Mouse (Mus musculus): Measurements from ENCODE around the gene Slc35e4.
"Not testable (repeated sequence)": the region's sequence is repeated elsewhere in the genome, so short reads cannot be mapped to it uniquely, and the experiment has no call there.

Gene Slc35e4

GRCm38 (mm10) chr11:3914109-3914840 is at the start of gene Slc35e4:
Gene Slc35e4 (minus strand): TSS chr11:3914664.
- peak; percentile 99 for DNase-seq (ENCODE audit: inconsistent ontology term)

- peak; percentile 94 for DNase-seq (ENCODE audit: inconsistent ontology term)
These were observed 49.3 kb upstream of the Slc35e4 start, which contains the start of gene Pes1 for GRCm38 (mm10) chr11:3963610-3964415. Gene Pes1 (plus strand): TSS chr11:3963975.

- DNase-seq (ENCODE audit: inconsistent ontology term): no peak
These were observed 48.7 kb upstream of the Slc35e4 start for GRCm38 (mm10) chr11:3963155-3963554.

GRCm38 (mm10) chr11:3961761-3962160 is 47.3 kb upstream of the Slc35e4 start:
- DNase-seq (ENCODE audit: inconsistent ontology term): no peak

GRCm38 (mm10) chr11:3960901-3961300 is 46.4 kb upstream of the Slc35e4 start:
- no peak for DNase-seq (ENCODE audit: inconsistent ontology term)

- DNase-seq (ENCODE audit: inconsistent ontology term): not testable (repeated sequence)
These were observed 40.9 kb upstream of the Slc35e4 start for GRCm38 (mm10) chr11:3955371-3955770.

- not testable (repeated sequence) for DNase-seq (ENCODE audit: inconsistent ontology term)
These were observed 40.4 kb upstream of the Slc35e4 start for GRCm38 (mm10) chr11:3954876-3955275.

- no peak for DNase-seq (ENCODE audit: inconsistent ontology term)
These were observed 31.9 kb upstream of the Slc35e4 start for GRCm38 (mm10) chr11:3946386-3946785.

- DNase-seq (ENCODE audit: inconsistent ontology term): no peak
These were observed 26.9 kb upstream of the Slc35e4 start for GRCm38 (mm10) chr11:3941371-3941770.

- DNase-seq (ENCODE audit: inconsistent ontology term): no peak
These were observed 22.9 kb upstream of the Slc35e4 start for GRCm38 (mm10) chr11:3937321-3937874.

- DNase-seq (ENCODE audit: inconsistent ontology term): no peak
These were observed 21.9 kb upstream of the Slc35e4 start for GRCm38 (mm10) chr11:3936318-3936717.

- no peak for DNase-seq (ENCODE audit: inconsistent ontology term)
These were observed 20.7 kb upstream of the Slc35e4 start for GRCm38 (mm10) chr11:3935135-3935534.

GRCm38 (mm10) chr11:3933756-3934285 is 19.4 kb upstream of the Slc35e4 start:
- no peak for DNase-seq (ENCODE audit: inconsistent ontology term)

GRCm38 (mm10) chr11:3931511-3932211 is 17.2 kb upstream of the Slc35e4 start, which contains the start of gene Tcn2:
Gene Tcn2 (minus strand): TSS chr11:3932159.
- peak; percentile 76 for DNase-seq (ENCODE audit: inconsistent ontology term)

GRCm38 (mm10) chr11:3930931-3931330 is 16.5 kb upstream of the Slc35e4 start:
- no peak for DNase-seq (ENCODE audit: inconsistent ontology term)

- DNase-seq (ENCODE audit: inconsistent ontology term): no peak
These were observed 15.6 kb upstream of the Slc35e4 start for GRCm38 (mm10) chr11:3930019-3930418.

- no peak for DNase-seq (ENCODE audit: inconsistent ontology term)
These were observed 11.5 kb upstream of the Slc35e4 start for GRCm38 (mm10) chr11:3925916-3926315.

GRCm38 (mm10) chr11:3922731-3923130 is 8.3 kb upstream of the Slc35e4 start:
- DNase-seq (ENCODE audit: inconsistent ontology term): no peak

GRCm38 (mm10) chr11:3922115-3922514 is 7.7 kb upstream of the Slc35e4 start:
- DNase-seq (ENCODE audit: inconsistent ontology term): no peak

GRCm38 (mm10) chr11:3921281-3921850 is 6.9 kb upstream of the Slc35e4 start:
- no peak for DNase-seq (ENCODE audit: inconsistent ontology term)

- DNase-seq (ENCODE audit: inconsistent ontology term): no peak
These were observed 6.0 kb upstream of the Slc35e4 start for GRCm38 (mm10) chr11:3920476-3920875.
